Mouse (Mus musculus) G1E (cell line): ENCODE data around the gene Unc45b.

Source experiments
- CTCF ChIP-seq: IDR thresholded peaks from 2 replicates; pipeline ENCODE4 v1.5.1; 2012; ENCODE audit warnings: low read depth, low read length, inconsistent platforms, mixed read lengths
- GATA1 ChIP-seq: IDR thresholded peaks from 2 replicates; pipeline ENCODE4 v1.6.1; 2012; ENCODE audit warnings: borderline replicate concordance, low read length, inconsistent platforms, mixed read lengths
- TAL1 ChIP-seq: conservative IDR thresholded peaks from 2 replicates; pipeline ENCODE4 v1.6.1; 2012; ENCODE audit warnings: low read depth, low read length, inconsistent platforms, mixed read lengths

DNA sequence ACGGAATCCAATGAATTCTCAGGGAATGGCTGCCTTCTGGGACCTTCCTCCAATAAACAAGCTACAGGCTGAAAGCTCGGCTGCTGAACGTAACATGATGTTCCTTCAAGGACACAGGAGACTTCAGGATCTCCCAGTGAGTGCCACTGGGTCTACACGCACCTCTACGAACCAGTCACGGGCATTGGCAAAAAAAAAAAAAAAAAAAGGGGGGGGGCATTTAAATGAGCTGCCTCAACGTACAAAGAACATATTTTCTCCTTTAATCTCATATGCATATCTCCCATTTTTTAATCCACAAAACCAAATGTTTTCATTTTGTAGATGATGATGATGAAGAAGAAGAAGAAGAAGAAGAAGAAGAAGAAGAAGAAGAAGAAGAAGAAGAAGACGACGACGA, 44.4 kb upstream of the Unc45b start:
- TF ChIP-seq CTCF (no peak), GATA1 (no peak), TAL1 (no peak)
